Mouse (Mus musculus): ENCODE results near the gene Hist1h2bh.

DNA sequence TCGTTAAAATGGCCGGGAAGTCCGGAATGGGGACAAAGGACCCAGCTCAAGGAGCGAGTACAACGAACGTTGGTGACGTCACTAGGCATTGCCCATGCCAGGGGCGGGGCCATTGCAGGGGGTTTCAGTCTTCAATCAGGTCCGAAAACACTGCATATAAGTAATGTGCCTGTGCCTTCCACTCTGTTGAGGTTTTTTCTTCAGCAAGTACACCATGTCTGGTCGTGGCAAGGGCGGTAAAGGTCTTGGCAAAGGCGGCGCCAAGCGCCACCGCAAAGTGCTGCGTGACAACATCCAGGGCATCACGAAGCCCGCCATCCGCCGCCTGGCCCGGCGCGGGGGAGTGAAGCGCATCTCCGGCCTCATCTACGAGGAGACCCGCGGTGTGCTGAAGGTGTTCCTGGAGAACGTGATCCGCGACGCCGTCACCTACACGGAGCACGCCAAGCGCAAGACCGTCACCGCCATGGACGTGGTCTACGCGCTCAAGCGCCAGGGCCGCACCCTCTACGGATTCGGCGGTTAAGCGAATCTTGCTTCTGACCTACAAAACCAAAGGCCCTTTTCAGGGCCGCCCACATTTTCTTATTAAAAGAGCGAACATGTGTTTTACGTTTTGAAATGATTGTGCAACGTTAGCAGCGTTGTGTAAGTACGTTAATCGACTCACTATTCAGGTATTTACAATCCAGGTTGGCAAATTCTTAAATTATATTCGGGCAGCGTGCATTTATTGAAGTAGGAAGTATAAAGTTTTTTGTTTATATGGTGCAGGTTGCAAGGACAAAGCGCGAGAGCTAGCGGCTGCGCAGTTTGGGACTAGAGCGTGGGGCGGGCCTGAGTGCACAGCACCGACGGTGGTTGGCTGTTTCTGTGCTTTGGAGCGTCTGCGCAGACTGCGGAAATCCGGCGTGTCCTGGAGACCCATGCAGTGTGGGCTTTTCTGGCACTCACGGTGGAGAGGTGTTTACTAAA is 12.0 kb downstream of the Hist1h2bh start, which contains the start of gene Hist1h4h:
- TF ChIP-seq CTCF (IDR thresholded peaks at IDR 0.05): no peak
- peak; percentile 82 for TF ChIP-seq EP300 (IDR thresholded peaks at IDR 0.05)

Data from lung, postnatal 0 days (tissue).